Mouse (Mus musculus) duodenum, adult 2 months (tissue): ENCODE results near the gene Gm1113. TPM values are rescaled to one million over a fixed set of nuclear protein-coding genes. Genes with fewer than 3 reads are reported as not detected.

Experiments used
- polyA plus RNA-seq: library from polyadenylated mRNA; depleted of rRNA; stranded (reverse); fragments of >200 nt; gene quantifications from 2 replicates; pipeline ENCODE4 v1.2.3, GENCODE M21; 2012; ENCODE audit warnings: low replicate concordance; rRNA removed

Gene Gm1113
- not detected in 2 replicates for polyA plus RNA-seq

DNA sequence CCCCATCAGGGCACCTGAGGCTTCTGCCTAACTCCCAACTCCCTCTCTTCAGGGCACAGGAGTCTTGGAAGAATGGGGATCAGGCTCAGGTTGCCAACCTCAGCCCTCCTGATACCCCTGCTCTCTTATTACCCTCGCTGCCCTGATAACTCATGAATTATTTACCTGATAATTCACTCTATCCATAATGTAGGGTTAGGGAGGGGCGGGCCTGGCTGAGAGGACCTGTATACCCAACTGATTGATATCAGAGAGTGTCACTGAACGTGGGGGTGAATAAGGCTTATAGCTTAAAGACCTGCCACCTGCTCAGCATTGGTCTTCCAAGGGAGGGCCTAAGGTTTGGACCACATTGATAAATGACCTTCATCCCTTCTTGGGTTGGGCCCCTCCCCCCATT, at the start of gene Gm1113:
Gene Gm1113, minus strand, starts transcription at position 101 of the 400 bp plus-strand sequence.

DNA sequence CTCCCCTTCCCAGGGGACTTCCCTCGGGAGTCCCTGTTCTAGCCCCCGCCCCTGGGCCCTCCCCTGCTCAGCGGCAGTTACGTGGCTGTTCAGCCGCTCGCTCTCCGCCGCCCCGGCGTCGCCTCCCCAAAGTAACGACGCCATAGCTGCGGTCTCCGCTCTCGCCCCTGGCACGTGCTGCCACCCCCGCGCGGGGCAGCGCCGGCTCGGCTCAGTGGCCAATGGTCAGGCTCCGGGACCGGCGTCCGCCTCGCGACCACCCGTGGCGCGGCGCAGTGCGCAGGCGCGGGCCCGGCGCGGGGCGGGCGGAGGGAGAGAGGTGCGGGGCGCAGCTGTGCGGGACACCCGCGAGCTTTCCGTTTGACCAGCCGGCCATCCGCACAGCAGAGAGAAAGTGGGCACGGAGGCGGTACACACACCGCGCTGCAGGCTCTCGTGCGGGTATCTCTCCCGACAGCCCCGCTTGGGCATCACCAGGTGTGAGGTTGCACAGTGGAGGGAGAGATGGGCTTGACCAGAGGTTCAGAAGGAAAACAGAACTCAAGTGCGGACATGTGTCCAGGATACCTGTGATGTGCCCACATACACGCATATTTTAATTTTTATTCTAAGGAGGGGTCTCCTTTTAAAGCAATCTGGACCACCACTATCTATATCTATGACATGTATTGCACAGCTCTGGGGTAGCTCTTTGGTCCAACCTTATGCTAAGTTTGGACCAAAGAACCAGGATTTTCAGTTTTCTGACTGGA, 40.4 kb upstream of the Gm1113 start, which contains the start of the genes Ddx25 and Pus3:
Gene Ddx25, minus strand, starts transcription at position 272 of the 752 bp plus-strand sequence.
Gene Pus3, plus strand, starts transcription at position 339 of the 752 bp plus-strand sequence.

Other genes with a start within 250 kb of the Gm1113 start
- 1.2 TPM in 2 replicates for gene Cdon, start 97.1 kb downstream of the Gm1113 start, polyA plus RNA-seq
- 0.02 TPM in 1 of 2 replicates, not detected in the other for gene Ddx25, start 40.3 kb upstream of the Gm1113 start, polyA plus RNA-seq
- 0.12 and 0.15 TPM in 2 replicates for gene Pus3, start 40.3 kb upstream of the Gm1113 start, polyA plus RNA-seq
- 0.15 TPM in 1 of 2 replicates, not detected in the other for gene Pate2, start 52.0 kb upstream of the Gm1113 start, polyA plus RNA-seq
- gene Hyls1, start 52.1 kb upstream of the Gm1113 start, polyA plus RNA-seq: 0.07 and 0.29 TPM in 2 replicates
- not detected in 2 replicates for gene Pate4, start 93.7 kb upstream of the Gm1113 start, polyA plus RNA-seq
- gene Pate3, start 129.9 kb upstream of the Gm1113 start, polyA plus RNA-seq: not detected in 2 replicates
- gene Pate1, start 169.1 kb upstream of the Gm1113 start, polyA plus RNA-seq: not detected in 2 replicates
- gene Gm17677, start 222.8 kb upstream of the Gm1113 start, polyA plus RNA-seq: not detected in 2 replicates